Mouse (Mus musculus): Measurements from ENCODE around the gene Adk.

Adk gene

DNA sequence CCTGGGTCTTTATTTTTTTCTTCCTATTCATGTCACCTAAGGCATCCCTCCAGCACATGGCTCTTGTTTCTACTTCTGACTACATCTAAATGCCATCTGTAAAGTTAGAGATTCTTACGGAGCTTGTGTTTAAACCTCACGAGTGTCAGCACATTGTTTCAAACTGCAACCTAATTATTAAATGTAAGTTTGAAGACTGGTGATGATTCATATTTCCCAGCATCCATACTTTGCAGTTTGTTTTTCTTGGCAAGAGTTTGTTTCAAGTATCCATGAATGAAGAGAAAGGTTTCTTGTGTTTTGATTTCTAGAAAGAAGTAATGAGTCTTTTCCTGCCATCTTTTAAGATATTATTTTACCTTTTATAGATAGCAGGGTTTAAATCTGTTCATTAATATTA, 299.3 kb downstream of the Adk start:
- no peak for DNase-seq (ENCODE audit: low spot score)

DNA sequence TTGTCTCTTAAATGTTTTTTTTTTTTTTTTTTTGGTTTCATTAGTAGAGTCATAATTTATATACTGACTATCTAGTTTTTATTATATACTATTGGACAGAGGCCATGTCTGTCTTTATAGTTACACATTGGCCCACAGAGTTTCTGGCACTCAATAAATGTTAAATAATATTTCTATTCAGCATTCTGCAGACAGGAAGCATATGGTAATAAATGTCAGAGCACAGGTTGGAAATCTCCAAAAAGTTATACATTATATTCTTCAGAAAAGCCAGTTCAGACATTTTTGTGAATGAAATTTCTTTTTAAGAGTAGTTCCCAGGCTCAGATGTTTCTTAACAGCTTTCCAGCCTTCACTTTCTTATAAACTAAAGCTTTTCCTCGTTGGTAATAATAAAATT, 303.9 kb downstream of the Adk start:
- DNase-seq (ENCODE audit: low spot score) = no peak

DNA sequence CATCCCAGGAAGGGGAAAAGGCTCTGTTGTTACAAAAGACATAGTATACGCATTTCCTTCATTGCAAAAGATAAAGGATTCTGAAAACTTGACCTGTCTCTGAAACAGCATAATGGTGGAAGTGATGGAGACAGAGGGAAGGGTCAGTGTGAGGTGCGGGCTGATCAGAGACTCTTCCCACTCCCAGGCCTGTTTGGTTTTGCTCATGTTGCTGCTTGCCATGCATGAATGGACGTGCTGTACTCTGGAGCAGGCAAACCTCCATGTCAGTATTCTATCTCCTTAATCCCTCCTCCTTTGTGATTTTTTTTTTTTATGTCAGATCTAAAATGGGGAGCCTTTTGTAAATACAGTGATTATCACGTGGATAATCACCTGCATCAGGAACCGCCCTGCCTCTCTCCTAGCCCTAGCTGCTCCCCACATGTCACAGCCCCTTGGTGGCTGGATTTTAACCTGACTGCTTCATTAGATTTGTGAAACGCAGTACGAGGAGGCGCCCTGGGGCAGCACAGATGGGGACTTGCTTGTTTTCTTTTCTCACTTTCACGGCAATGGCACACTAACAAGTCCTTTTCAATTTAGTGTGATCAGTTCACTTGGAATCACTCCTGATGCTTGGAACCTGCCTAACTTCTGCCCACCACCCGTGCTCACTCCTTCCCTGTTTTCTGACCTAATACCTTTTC, 307.0 kb downstream of the Adk start:
- DNase-seq (ENCODE audit: low spot score) = no peak

DNA sequence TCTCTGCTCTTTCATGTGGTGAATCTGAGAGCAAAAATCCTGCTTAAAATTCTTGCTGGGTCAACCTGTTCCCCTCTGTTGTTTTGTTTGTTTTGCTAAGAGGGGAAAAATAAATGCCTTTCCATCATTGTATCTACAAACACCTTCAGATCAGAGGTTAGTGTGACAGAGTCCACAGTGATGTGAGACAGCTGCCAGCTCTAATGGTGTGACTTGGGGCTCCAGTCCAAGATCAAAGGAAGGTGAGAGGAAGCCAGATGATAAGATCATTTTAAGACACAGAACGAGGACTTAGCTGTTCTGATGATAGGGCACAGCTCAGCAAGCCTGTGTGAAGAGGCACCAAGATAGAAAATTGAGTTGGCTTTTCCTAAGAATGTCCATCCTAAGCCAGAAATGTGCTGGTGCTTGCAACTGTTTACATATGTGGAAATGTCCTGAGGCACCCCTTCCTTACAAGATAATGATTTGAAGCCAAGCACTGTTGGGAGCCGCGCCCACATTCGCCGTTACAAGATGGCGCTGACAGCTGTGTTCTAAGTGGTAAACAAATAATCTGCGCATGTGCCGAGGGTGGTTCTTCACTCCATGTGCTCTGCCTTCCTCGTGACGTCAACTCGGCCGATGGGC, 307.6 kb downstream of the Adk start:
- no peak for DNase-seq (ENCODE audit: low spot score)

DNA sequence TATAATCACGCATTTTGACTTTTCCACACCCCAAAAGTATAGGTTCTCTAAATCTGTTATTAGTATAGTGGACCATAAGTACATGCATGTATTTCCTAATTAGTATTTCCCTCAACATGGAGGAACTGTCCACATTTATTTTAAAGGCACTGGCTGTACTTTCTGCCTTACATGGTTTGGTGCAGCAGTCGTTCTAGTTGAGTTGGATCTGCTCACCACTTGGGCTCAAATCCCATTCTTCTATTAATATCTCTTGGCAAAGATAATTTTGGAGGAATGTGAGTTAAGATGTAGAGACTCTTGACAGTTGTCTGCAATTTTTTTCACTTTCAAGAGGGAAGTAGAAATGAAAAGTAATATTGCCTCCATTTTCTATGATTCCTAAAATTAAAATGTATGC, 314.7 kb downstream of the Adk start:
- DNase-seq (ENCODE audit: low spot score) = no peak

DNA sequence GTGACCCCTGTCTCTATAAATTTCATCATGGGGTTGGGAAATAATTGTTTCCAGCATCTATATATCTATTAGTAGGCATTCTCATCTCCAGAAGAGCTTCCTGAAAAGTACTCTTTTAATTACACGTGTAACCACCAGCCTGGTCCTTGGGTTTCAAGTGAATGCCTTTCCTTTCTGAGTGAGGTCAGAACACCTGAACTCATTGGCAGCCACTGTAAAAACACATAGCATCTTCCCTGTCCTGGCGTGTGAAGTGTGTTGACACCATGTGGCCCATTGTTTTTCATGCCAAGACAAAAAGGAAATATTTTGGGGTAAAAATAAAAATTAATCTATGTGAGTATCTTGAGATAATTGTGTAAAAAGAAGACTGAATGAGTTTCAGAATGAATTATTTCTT, 316.2 kb downstream of the Adk start:
- DNase-seq (ENCODE audit: low spot score) = no peak

DNA sequence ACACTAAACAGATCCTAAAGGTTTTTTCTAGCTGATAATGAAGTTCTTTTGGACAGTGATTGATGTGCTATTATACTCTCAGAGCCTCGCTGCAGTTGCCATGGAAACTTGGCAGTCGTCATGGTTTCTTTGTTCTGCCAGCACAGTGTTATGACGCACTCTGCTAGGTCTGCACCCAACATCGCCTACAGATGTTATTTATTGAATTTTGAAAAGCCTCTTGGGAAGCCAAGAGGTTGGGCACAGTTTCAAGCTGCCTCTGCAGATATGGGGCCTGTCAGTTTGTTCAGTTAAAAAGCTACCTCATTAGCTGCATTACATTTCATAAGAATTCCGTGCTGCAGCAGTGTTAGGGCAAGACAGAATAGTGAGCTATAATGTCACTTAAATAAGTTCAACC, 316.8 kb downstream of the Adk start:
- DNase-seq (ENCODE audit: low spot score) = no peak

DNA sequence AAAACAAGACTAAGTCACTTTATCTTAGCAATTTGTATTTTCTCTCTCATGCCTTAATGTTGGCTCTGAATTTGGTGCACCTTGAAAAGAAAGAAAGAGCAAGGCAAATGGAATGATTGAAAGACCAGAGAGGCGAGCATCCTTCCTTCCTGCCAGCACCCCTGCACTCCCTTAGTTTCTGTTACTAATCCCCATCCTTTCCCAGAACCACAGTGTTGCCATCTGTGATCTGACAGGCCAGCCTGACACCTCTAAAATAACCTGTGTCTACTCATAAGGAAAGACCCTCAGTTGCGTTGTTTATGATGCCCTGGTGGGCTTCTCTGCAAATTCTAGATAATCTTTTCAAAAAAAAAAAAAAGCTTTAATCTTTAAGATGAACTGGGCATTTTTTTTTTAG, 319.6 kb downstream of the Adk start:
- no peak for DNase-seq (ENCODE audit: low spot score)

DNA sequence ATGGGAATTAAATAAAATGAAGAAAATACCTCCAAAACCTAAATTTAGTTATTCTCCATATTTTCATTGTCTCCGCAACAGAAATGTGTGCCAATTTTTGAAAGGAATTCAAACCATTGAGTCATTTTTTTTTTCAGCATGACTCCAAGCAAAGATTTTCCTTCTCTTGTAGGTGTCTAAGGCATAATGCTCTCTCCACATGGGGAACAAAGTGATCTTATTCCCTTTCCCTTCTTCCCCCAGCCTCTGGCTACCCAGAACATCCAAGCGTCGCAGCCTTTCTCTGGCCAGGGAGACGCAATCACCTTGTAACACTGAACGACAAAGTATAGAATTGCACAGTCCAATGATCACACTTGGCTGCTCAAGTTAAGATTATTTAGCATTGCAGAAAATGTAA, 320.3 kb downstream of the Adk start:
- DNase-seq (ENCODE audit: low spot score) = no peak

DNA sequence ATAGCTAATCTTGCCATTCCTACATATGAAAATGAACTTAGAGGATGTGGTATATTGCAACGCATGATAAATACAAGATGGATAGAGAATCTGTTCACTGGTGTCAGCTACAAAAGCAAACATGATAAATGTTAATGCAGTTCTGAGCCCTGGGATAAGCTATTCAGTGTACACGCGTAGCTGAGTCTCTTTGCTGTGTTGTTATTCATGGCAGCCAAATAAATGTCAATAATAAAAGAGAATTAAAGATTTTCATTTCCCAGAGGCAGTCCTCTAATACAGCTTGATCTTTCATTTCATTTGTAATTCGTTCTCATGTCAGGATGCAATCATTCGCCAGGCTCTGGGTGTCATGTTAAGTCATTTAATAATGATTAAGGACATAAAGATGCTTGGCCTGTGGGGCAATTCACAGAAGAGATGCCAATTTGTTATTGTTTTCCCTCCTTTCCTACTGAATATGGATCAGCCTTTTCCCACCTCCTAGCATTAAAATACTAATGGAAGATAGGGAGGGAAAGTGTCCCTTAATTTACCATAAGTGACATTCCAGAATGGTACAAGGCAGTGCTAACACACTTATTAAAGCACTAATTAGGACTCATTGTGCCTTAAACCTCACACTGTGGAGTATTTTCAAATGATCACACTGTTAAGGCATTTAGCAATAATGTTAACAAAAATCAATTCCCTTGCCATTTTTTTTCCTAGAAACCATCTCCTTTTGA, 331.5 kb downstream of the Adk start:
- DNase-seq (ENCODE audit: low spot score) = no peak

DNA sequence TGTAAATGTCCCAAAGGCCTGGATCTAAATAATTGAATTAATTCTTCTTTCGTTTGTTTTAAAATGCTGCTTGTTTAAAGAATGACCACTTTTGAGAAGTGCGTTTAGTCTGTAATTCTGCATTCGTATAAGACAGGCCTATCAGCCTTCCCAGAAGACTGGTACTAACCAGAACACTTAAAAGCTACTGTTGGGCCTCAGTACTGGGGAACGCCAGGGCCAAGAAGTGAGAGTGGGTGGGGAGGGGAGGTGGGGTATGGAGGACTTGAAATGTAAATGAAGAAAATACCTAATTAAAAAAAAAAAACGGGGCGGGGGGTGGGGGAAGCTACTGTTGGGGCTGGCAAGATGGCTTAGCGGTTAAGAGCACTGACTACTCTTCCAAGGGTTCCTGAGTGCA, 347.1 kb downstream of the Adk start:
- no peak for DNase-seq (ENCODE audit: low spot score)

DNA sequence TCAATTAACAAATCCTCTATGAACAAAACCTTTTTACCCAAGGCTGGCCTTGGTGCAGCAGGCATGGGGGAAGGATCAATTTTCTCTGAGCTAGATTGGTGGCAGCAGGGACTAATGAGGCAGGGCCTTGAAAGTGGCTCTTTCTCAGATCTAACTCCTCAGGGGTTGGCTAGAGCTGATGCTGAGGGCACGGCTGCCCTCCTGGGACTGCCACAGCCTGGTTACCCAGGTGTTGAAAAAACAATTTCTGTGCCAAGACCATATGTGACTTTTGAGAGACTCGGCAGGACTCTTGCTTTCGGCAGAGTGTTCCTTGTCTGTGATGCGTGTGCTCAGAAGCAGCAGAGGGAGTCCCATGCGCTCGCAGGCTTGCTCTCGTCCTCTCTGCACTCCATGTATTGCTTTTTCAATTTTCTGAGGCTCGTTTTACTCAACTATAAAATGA, 349.8 kb downstream of the Adk start:
- DNase-seq (ENCODE audit: low spot score) = no peak

DNA sequence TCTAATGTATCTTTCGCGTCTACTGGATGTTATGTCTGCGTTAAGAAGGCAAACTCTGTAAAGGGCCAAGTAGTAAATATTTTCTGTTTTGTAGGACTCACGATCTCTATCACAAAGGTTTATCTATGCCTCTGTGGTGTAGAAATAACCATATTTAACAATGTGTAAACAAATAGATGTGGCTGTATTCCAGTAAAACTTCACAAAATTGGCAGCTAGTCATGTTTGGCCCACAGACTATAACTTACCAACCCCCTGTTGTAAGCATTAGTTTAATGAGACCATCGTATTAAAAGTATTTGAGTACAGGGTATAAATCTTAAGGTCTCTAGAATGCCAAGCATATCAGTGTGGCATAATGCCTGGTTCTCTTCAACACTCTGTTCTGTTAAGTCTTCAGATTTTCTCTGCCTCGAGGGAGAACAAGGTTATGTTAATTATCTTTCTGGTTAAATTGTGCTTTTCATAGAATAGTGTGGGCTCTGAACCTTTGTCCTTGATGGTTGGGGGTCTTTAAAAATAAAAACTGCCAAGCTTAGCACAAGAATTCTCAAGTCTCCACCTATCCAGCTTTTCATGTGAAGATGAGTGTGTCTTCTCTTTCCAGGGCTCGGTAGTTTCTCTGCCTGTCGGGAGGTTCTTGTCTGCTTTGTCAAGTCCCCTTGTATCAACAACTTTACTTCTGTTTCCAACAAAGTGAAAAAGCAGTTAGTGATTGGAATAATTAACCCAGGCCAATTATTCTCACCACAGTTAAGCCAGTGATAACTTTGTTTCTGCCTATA, 350.4 kb downstream of the Adk start:
- DNase-seq (ENCODE audit: low spot score) = no peak

DNA sequence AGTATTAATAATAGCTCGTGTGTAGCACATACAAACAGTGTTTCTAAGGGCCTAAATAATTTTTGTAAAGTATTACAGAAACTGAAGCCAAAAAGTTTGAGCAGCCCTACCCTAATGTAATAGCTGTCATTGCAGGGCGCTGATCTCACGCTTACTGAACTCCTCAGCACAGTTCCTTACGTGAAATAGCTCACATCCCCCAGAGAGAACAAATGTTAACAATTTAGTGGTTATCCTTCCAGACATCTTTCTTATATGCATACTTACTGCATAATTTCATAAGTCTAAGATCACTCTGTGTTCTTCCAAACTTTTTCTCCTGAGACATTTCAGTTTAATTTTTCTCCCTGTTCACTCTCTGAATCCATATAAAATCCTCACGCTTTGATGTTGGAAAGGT, 354.6 kb downstream of the Adk start:
- DNase-seq (ENCODE audit: low spot score) = no peak

DNA sequence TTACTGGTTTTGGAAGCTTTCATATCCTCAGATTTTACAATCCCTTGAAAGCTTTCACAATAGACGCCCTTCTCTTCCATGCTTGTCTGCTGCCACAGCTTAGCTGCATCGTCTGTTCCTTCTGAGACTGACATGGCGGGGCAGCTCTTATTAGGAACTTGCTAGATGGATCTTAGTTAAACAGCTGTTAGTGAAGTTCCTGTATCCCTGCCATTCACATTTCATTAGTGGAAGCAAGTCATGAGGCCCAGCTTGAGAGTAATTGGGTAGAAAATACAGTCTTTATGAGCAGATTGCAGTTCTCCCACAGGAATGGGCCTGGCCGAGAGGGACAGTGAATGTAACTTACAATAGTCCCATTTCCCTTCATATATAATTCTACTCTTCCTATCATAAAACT, 356.5 kb downstream of the Adk start:
- no peak for DNase-seq (ENCODE audit: low spot score)

DNA sequence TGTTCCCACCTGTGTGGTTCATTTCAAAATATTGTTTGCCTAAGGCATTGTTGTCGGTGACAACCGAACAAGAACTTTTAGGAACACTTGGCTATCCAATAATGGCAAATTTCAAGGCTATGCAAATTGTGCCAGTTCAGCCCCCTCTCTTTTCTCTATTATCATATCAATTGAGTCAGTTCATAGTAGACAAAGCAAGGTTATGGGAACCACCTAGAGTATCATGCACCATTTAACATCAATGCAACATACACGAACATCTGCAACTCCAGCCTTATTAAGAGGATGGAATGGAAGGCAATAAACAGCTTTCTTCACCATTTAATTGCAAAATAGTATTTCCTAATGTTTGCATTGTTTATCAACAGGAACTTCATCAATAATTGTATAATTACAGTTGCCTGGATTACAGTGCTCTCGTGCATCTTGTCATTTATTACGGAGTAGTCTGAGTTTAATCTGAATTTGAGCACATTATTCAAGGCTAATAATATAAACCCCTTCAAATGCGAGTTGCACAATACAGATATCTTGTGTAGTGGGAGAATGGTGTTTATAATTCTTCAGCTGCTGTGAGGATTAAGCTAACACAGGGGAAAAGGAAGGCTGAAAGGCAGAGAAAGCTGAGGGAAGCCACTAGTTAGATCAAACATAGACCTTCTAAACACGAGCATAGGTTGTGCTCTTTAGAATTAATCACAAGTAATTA, 358.5 kb downstream of the Adk start:
- no peak for DNase-seq (ENCODE audit: low spot score)

DNA sequence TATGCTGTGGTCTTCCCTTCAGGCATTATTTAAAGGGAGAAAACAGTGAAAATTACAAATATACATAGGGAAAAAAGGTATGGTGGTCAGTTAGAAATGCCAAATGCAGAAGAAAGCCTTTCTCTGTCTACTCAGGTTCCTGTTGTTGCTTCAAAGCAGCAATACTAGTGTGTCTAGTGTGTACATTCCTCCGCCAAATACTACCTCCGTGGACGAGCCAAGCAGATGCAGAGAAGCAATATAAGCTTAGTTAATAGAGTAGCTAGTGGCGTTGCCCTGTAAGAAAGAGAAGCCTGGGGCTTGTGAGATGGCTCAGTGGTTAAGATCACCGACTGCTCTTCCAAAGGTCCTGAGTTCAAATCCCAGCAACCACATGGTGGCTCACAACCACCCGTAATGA, 359.1 kb downstream of the Adk start:
- DNase-seq (ENCODE audit: low spot score) = no peak

DNA sequence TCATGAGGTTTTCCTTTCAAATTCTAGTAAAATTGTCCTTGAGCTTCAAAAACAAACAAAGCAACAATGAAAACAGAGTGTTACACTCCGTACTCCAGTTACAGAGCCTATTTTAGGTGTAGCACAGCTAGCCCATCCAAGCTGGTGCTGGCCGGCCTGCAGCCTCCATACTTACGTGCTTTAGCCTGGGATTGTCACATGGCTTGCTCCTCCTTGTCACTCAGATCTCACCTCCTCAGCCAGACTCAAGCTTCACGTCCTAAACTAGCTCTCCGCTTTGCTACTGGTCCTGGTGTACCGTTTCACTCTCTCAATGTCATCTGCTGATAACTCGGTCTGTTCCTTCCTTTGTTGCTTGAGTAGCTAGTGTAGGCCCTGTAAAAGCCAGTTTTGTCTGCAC, 366.0 kb downstream of the Adk start:
- DNase-seq (ENCODE audit: low spot score) = no peak

DNA sequence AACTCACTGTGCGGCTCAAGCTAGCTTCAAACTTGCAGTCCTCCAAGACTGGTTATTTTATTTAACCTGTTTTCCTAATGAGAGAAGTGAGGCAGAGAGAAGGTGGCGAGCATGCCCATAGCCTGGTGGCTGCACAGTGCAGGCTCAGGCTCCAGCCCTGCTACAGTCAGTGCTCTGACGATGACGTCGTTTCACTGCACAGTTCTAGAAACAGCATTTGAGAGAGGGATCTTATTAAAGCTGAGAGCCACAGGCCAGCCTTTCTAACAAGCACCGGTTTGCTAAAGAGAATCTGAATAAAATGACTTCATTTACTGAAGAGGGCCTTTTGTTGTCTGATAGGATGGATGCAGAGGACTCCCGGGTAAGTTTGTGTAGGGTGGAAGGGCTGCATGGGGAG, 375.0 kb downstream of the Adk start:
- DNase-seq (ENCODE audit: low spot score) = no peak

DNA sequence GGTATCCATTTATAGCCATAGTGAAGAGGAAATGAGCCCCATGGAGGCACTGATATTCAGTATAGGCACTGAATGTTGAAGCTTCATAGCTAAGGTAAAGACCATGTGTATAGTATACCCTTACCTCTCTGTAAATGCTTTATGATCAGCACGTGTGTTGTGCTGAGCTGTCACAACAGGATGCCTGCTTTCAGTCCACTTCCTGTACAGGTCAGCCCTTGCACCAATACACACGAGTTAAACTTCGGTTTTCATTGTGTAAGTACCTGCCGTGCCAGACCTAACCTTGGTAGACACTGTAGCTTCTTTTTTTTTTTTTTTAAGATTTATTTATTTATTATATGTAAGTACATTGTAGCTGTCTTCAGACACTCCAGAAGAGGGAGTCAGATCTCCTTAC, 381.0 kb downstream of the Adk start:
- no peak for DNase-seq (ENCODE audit: low spot score)

DNA sequence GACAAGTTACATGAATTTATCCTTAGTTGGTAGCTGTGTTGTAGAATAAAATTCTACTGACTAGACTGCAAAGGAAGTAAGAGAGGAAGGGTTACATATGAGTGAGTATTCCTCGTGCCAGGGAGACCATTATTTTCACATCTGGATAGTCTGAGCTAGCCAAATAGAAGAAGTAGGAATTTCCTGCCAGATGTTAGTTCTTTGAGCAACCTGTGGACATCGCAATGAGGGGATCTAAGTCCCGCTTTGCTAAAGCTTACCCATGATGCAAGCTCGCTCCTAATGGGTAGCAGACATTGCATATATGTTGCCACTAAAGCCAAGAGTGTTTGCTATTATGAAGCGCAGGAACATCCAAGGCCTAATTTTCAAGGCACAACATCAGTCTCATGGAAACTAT, 381.6 kb downstream of the Adk start:
- DNase-seq (ENCODE audit: low spot score) = no peak

DNA sequence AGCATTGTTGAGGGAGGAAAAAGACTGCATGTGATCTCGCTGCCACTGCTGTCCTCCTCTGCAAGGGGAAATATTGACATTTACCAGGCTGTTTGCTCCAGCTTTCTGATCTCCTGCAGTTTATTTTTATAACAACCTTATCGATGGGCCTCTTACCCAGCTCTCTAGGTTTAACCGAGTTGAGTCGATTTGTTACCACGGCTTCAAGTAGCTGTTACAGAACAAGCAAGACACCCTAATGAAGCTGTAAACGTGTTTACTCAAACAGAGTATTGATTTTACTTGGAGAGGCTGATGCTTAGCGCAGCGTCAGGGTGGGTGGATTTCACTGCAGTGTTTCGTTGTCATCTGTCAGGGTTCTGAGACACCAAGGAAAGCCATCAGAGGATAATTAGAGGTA, 382.3 kb downstream of the Adk start:
- DNase-seq (ENCODE audit: low spot score) = no peak
